Mouse (Mus musculus): ENCODE measurements around the gene Ces4a.
"Not testable (repeated sequence)": the region's sequence is repeated elsewhere in the genome, so short reads cannot be mapped to it uniquely, and the experiment has no call there.

Ces4a gene

DNA sequence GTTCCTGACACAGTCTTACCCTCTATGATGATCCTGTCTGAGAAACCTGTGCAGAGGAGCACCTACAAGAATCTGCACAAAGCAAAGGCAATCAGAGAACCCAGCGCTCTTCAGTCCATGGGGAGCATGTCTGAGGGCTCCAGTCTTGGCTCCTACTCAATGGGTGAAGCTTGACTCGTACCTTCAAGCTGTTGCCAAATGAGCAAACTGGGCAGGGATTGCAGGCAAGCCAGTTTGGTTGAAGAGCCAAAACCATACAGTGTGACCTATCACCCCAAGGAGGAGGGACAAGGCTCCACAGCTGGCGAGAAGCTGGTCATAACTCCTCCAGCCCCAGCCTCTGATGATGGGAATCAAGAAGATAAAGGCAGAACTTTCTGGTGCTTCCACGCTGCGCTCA lies at the start of gene Ces4a:
Ces4a (plus strand) TSS at position 292 of the 400 bp plus-strand sequence.
- no peak for DNase-seq (ENCODE audit: low spot score in 2 of 2)

- DNase-seq (ENCODE audit: low spot score in 2 of 2) = no peak
These were observed 48.0 kb upstream of the Ces4a start, which contains the start of gene Ces3b for GRCm38 (mm10) chr8:105083449-105084050. Gene Ces3b (plus strand): TSS chr8:105083753.

DNA sequence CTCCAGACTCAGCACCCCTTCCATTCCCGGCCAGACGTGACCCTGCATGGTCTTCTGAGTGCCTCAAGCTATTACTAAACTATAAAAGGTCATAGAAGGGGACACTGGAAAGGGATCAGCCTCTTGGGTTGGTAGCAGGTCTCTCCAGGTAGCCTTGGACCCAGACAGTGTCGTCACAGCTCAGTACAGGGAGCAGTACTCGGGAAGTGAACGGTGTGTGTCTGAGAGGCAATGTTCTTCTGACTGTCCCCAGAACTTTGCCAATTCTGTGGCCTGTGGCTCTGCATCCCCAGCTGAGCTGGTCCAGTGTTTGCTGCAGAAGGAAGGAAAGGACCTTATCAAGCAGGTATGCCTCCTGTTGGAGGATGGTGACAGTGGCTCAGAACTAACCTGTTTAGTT lies 43.4 kb upstream of the Ces4a start:
- DNase-seq (ENCODE audit: low spot score in 2 of 2) = not testable (repeated sequence)

GRCm38 (mm10) chr8:105088581-105088980 lies 43.0 kb upstream of the Ces4a start:
- DNase-seq (ENCODE audit: low spot score in 2 of 2) = no peak

- DNase-seq (ENCODE audit: low spot score in 2 of 2) = no peak
These were observed 37.6 kb upstream of the Ces4a start for GRCm38 (mm10) chr8:105093992-105094391.

GRCm38 (mm10) chr8:105102101-105102785 lies 29.4 kb upstream of the Ces4a start:
- DNase-seq (ENCODE audit: low spot score in 2 of 2) = not testable (repeated sequence)

- DNase-seq (ENCODE audit: low spot score in 2 of 2) = not testable (repeated sequence)
These were observed 27.9 kb upstream of the Ces4a start for GRCm38 (mm10) chr8:105103701-105104100.

GRCm38 (mm10) chr8:105104220-105104619 lies 27.4 kb upstream of the Ces4a start:
- DNase-seq (ENCODE audit: low spot score in 2 of 2) = no peak

GRCm38 (mm10) chr8:105129864-105130263 lies 1.7 kb upstream of the Ces4a start:
- DNase-seq (ENCODE audit: low spot score in 2 of 2) = no peak

GRCm38 (mm10) chr8:105138423-105138822 lies 6.8 kb downstream of the Ces4a start:
- peak; percentile 61 to 77 for DNase-seq (ENCODE audit: low spot score in 2 of 2)

- DNase-seq (ENCODE audit: low spot score in 2 of 2) = no peak
These were observed 10.8 kb downstream of the Ces4a start for GRCm38 (mm10) chr8:105142395-105142794.

DNA sequence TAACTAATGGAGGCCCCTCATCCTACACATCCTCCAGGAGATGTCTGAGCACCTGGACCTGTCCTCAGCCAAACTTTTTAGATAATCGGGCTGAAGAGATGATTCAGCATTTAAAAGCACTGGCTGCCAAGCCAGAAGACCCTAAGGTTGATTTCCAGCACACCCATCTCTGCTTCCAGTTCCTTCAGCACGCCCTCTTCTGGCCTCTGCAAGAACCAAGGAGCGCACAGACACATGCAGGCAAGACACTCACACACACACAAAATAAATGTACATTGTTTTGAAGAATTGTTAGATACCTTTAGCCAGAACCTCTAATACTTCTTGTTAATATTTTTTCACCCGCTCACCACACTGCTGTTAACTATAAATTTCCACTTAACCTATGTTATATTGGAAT lies 20.1 kb downstream of the Ces4a start:
- no peak for DNase-seq (ENCODE audit: low spot score in 2 of 2)

DNA sequence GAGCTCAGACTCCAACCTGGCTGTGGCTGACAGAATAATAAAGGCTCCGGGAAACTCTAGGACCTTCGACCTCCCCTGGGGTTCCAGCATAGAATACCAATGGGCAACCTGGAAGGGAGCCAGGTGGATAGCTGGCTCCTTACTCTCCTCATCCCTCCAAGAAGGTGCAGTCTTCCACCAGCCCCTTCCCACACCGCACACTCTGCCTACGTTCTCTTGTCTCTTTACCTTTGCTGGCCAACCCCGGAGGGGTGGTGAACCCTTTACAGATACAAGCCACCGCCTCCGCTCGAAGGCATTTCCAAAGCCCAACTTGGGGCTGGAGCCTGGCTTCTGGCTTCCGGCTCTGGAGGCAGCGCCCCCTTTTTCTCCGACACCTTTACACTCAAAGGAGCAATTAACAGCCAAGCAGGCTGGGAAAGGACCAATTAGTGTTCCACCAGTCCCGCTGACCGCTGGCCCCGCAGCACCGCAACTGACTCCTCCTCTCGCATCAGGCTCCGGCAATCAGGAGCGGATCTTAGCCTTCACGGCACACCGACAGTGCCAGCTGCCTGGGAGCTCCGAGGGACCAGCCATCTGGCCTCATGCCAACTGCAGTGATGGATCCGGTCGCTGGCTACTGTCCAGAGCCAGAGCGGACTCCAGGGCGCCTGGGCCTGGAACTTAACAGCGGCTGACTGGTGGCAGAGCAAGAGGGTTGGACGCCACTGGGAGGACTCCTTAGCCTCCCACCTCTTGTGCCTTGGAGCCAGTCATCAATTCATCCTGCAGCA lies 21.2 kb downstream of the Ces4a start:
- DNase-seq (ENCODE audit: low spot score in 2 of 2) = peak; percentile 26 to 74

DNA sequence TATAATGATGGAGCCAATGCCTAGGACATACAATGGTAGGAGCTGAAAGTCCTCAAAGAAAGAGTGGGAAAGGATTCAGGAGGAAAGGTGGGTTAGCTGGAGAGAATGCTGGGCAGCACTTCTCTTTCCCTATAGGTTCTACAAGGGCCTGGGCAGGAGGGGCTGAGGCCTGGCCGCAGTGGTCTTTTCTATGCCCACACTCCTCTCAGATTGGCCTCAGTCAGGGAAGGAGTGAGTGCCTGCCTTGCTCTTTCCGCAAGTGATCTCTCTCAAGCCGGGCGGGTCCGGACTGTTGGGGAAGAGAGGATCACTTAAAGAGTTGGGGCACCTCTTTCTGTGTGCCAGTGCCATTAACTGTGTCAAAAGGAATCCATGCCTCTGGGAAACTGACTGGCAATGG lies 22.7 kb downstream of the Ces4a start:
- no peak for DNase-seq (ENCODE audit: low spot score in 2 of 2)

DNA sequence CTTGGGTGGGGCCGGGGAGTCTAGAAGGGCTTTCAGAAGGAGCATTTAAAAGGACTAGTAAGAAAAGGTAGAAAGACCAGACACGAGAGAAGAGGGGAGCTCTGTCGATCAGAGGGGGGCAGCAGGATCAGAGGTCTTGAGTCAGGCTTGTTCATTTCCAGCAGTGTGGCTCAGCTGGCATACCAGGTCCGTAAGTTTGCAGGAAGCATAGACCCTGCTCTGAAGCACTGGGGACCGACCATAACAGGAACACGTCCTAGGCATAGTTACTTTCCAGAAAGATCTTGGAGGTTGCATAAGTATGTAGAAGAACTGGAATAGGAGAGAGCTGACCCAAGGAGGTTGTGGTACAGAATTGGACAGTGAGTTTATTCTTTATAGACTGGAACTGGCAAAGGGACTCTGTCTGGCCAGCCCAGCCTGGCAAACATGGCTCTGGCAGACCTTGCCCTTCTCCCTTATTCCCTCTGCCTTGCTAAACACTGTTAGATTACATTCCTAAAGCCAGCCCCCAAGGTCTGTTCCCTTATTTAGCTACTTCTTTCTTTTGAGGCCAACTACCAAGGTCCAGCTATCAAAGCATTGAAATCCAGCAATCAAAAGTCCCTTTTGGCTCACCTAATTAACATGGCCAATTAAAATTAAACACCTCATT lies 23.6 kb downstream of the Ces4a start:
- DNase-seq (ENCODE audit: low spot score in 2 of 2) = no peak

DNA sequence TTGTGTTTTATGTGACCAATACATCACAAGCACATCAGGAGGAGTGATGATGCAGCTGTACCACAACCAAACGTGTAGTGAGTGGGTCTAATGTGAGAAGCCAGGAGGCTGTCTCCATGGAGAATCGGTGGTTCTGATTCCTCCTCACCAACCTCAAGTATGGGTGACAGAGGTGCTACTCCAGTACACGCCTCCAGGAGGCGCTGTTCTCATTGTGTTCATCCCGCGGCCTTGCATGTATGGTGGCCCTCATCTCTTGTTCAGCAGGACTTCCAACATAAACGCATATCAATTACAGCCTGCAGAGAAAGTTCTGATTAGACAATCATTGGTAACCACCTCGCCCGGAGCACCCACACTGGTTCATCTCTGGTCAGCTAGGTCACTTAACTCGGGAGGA lies 26.0 kb downstream of the Ces4a start:
- DNase-seq (ENCODE audit: low spot score in 2 of 2) = peak in 1 of 2 experiments; percentile 32

- DNase-seq (ENCODE audit: low spot score in 2 of 2) = no peak
These were observed 26.5 kb downstream of the Ces4a start for GRCm38 (mm10) chr8:105158084-105158483.

GRCm38 (mm10) chr8:105161121-105161652 lies 29.6 kb downstream of the Ces4a start:
- DNase-seq (ENCODE audit: low spot score in 2 of 2) = no peak

GRCm38 (mm10) chr8:105164272-105164902 lies 32.8 kb downstream of the Ces4a start:
- no peak for DNase-seq (ENCODE audit: low spot score in 2 of 2)

- DNase-seq (ENCODE audit: low spot score in 2 of 2) = no peak
These were observed 33.6 kb downstream of the Ces4a start for GRCm38 (mm10) chr8:105165191-105165590.

DNA sequence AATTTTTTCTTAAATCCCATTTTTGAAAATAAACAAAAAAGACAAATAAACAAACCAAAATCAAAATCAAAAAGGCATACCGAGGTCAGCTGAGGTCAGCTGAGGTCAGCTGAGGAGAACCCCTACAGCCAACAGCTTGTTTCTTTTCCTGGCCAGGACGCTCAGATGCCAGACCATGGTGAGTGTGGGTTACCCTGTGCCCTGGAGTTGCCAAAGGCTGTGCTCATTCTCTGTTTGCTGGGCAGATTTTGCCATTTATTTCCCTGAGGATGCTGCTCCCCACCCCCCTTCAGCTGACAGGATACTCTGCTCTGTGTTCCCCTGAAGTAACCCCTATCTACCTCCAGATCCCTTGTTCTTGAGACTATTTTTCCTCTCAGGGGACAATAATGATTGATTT lies 35.5 kb downstream of the Ces4a start:
- DNase-seq (ENCODE audit: low spot score in 2 of 2) = no peak

All from urinary bladder, postnatal 36 days (tissue).